Mouse (Mus musculus) right cerebral cortex, postnatal 25 days (tissue): Measurements from ENCODE around the gene Hacd3.
"Not testable (repeated sequence)": the region's sequence is repeated elsewhere in the genome, so short reads cannot be mapped to it uniquely, and the experiment has no call there.

Experiments
- DNase-seq: peaks from one replicate; pipeline ENCODE4 v3.0.0; 2022

Gene Hacd3

GRCm38 (mm10) chr9:65020991-65021886, at the start of gene Hacd3:
Gene Hacd3 (minus strand): TSS chr9:65021693.
- DNase-seq, result peak; percentile 91

- DNase-seq, result no peak
These were observed 49.1 kb upstream of the Hacd3 start for GRCm38 (mm10) chr9:65070587-65070986.

GRCm38 (mm10) chr9:65064251-65064650, 42.8 kb upstream of the Hacd3 start:
- DNase-seq, result no peak

- no peak for DNase-seq
These were observed 29.5 kb upstream of the Hacd3 start for GRCm38 (mm10) chr9:65050981-65051380.

- no peak for DNase-seq
These were observed 27.9 kb upstream of the Hacd3 start for GRCm38 (mm10) chr9:65049422-65049821.

GRCm38 (mm10) chr9:65046993-65047392, 25.5 kb upstream of the Hacd3 start:
- no peak for DNase-seq

- no peak for DNase-seq
These were observed 19.9 kb upstream of the Hacd3 start for GRCm38 (mm10) chr9:65041430-65041829.

GRCm38 (mm10) chr9:65036861-65037260, 15.4 kb upstream of the Hacd3 start:
- DNase-seq, result no peak

- DNase-seq, result no peak
These were observed 15.0 kb upstream of the Hacd3 start for GRCm38 (mm10) chr9:65036456-65036855.

- peak; percentile 92 for DNase-seq
These were observed 11.0 kb upstream of the Hacd3 start, which contains the start of gene Dpp8 for GRCm38 (mm10) chr9:65032269-65033108. Gene Dpp8 (plus strand): TSS chr9:65032414.

- no peak for DNase-seq
These were observed 10.4 kb upstream of the Hacd3 start for GRCm38 (mm10) chr9:65031894-65032268.

- DNase-seq, result not testable (repeated sequence)
These were observed 9.9 kb upstream of the Hacd3 start for GRCm38 (mm10) chr9:65031355-65031754.

GRCm38 (mm10) chr9:65028313-65028712, 6.8 kb upstream of the Hacd3 start:
- DNase-seq, result no peak

- DNase-seq, result no peak
These were observed 5.7 kb upstream of the Hacd3 start for GRCm38 (mm10) chr9:65027241-65027640.

GRCm38 (mm10) chr9:65023447-65023846, 2.0 kb upstream of the Hacd3 start:
- DNase-seq, result no peak

- DNase-seq, result no peak
These were observed 1.2 kb upstream of the Hacd3 start for GRCm38 (mm10) chr9:65022580-65023135.

- DNase-seq, result no peak
These were observed 540 bp upstream of the Hacd3 start for GRCm38 (mm10) chr9:65021887-65022579.

GRCm38 (mm10) chr9:65020128-65020527, 1.4 kb downstream of the Hacd3 start:
- no peak for DNase-seq

GRCm38 (mm10) chr9:65019146-65019545, 2.3 kb downstream of the Hacd3 start:
- DNase-seq, result no peak

- DNase-seq, result no peak
These were observed 2.8 kb downstream of the Hacd3 start for GRCm38 (mm10) chr9:65018588-65019121.

- DNase-seq, result no peak
These were observed 3.6 kb downstream of the Hacd3 start for GRCm38 (mm10) chr9:65017896-65018295.
